Mouse (Mus musculus) lung, adult 2 months (tissue): Measurements from ENCODE around the gene Slc39a1. TPM values are rescaled to one million over a fixed set of nuclear protein-coding genes. Genes with fewer than 3 reads are reported as not detected.

Experiments used
- DNase-seq: peaks from one replicate; pipeline ENCODE4 v3.0.0; 2022
- H3K4me1 ChIP-seq: fragments of 200-500 bp; 2 replicates; pipeline ENCODE4 v1.6.1; 2011; ENCODE audit warnings: low read length; ENCODE audit not compliant: control insufficient read depth, insufficient read depth
- H3K4me3 ChIP-seq: fragments of 200-500 bp; replicated peaks from 2 replicates; pipeline ENCODE3; 2011; ENCODE audit warnings: low read depth, mild to moderate bottlenecking, control low read depth, low read length; ENCODE audit errors: extremely low read depth
- CTCF ChIP-seq: fragments of 200-500 bp; IDR thresholded peaks from 2 replicates; pipeline ENCODE4 v1.5.1; 2011; ENCODE audit warnings: mild to moderate bottlenecking, low read length, control low read depth; ENCODE audit not compliant: insufficient read depth
- POLR2A ChIP-seq: fragments of 200-500 bp; IDR thresholded peaks from 2 replicates; pipeline ENCODE4 v1.6.1; 2011; ENCODE audit warnings: low read depth, mild to moderate bottlenecking, control low read depth, low read length, borderline replicate concordance; ENCODE audit errors: extremely low read depth
- WGBS: fragments of 180-500 bp; shearing (Covaris S2); methylation state at CpG from one replicate; pipeline ENCODE4 v1.1.7; 2018; 5-methylcytosine and 5-hydroxymethylcytosine counted together
- polyA plus RNA-seq: library from polyadenylated mRNA; depleted of rRNA; stranded (reverse); fragments of >200 nt; gene quantifications from 2 replicates; pipeline ENCODE4 v1.2.3, GENCODE M21; 2012

The Slc39a1 gene
- polyA plus RNA-seq, 1 experiment = 83.7 TPM

- H3K4me1 ChIP-seq = peaks cover 6% of the 10 kb centered on the region
- peak; percentile 87 for DNase-seq
- WGBS = under 1% methylated on average over 40 of the region's 40 CpGs
- no peak for TF ChIP-seq CTCF
- peak; percentile 29; the same call in 1 of the 2 replicates for TF ChIP-seq POLR2A
- peak within 1 kb of the TSS; percentile 91 for H3K4me3 ChIP-seq
Measured at GRCm38 (mm10) chr3:90253653-90254418, 5.9 kb downstream of the Slc39a1 start, which contains the start of gene Crtc2. Gene Crtc2, plus strand, starts transcription at chr3:90254163.

- peaks cover 4% of the 10 kb centered on the region for H3K4me1 ChIP-seq
- 1% methylated on average over 40 of the region's 41 CpGs for WGBS
- peak overlapping the region; percentile 91 for H3K4me3 ChIP-seq
- no peak for TF ChIP-seq CTCF
- no peak for TF ChIP-seq POLR2A
- no peak for DNase-seq
Measured at GRCm38 (mm10) chr3:90254419-90255193, 6.6 kb downstream of the Slc39a1 start.

- Histone ChIP-seq H3K4me1 (peaks cover 4% of the 10 kb centered on the region), H3K4me3 (peak overlapping the region; percentile 91)
- TF ChIP-seq CTCF (no peak), POLR2A (no peak)
- DNase-seq = no peak
- WGBS = 1% methylated on average over 2 of the region's 2 CpGs
Measured at GRCm38 (mm10) chr3:90255194-90255565, 7.2 kb downstream of the Slc39a1 start.

GRCm38 (mm10) chr3:90255784-90256353 is 7.9 kb downstream of the Slc39a1 start:
- TF ChIP-seq POLR2A = no peak

GRCm38 (mm10) chr3:90256731-90257530 is 9.0 kb downstream of the Slc39a1 start:
- Histone ChIP-seq H3K4me3 (no peak overlapping the region), H3K4me1 (peaks cover 4% of the 10 kb centered on the region)
- TF ChIP-seq POLR2A = no peak
- TF ChIP-seq CTCF = no peak
- 85% methylated on average over 19 of the region's 19 CpGs for WGBS
- DNase-seq = no peak

More at GRCm38 (mm10) chr3:90255784-90256353, 7.9 kb downstream of the Slc39a1 start:
- peaks cover 4% of the 10 kb centered on the region for H3K4me1 ChIP-seq
- DNase-seq = no peak
- no peak overlapping the region for H3K4me3 ChIP-seq
- WGBS = 89% methylated on average over 14 of the region's 14 CpGs

- no peak for DNase-seq
- Histone ChIP-seq H3K4me3 (no peak overlapping the region), H3K4me1 (peaks cover 4% of the 10 kb centered on the region)
- TF ChIP-seq CTCF (no peak), POLR2A (no peak)
- 98% methylated on average over 4 of the region's 4 CpGs for WGBS
Measured at GRCm38 (mm10) chr3:90258521-90258920, 10.5 kb downstream of the Slc39a1 start.

- TF ChIP-seq CTCF (no peak), POLR2A (no peak)
- WGBS = 95% methylated on average over 5 of the region's 5 CpGs
Measured at GRCm38 (mm10) chr3:90263121-90263771, 15.3 kb downstream of the Slc39a1 start.

GRCm38 (mm10) chr3:90264687-90265033 is 16.7 kb downstream of the Slc39a1 start:
- no peak for DNase-seq
- 28% methylated on average over 10 of the region's 10 CpGs for WGBS
- TF ChIP-seq CTCF (no peak), POLR2A (no peak)
- peaks cover 4% of the 10 kb centered on the region for H3K4me1 ChIP-seq
- peak overlapping the region; percentile 47 for H3K4me3 ChIP-seq

More at GRCm38 (mm10) chr3:90263121-90263771, 15.3 kb downstream of the Slc39a1 start:
- no peak overlapping the region for H3K4me3 ChIP-seq
- peaks cover 4% of the 10 kb centered on the region for H3K4me1 ChIP-seq
- DNase-seq = no peak
